Mouse (Mus musculus) CH12.LX (cell line): ENCODE measurements around the gene Synpo2. TPM values are rescaled to one million over a fixed set of nuclear protein-coding genes. Genes with fewer than 3 reads are reported as not detected.

Experiments used
- DNase-seq: peaks from one replicate; pipeline ENCODE4 v3.0.0-alpha.2; 2013; ENCODE audit errors: extremely low read depth
- H3K27ac ChIP-seq: 2 replicates; pipeline ENCODE4 v1.5.1; 2012; ENCODE audit warnings: low read depth, mild to moderate bottlenecking, control low read depth, moderate library complexity; ENCODE audit not compliant: insufficient read depth
- H3K27me3 ChIP-seq: replicated peaks from 2 replicates; pipeline ENCODE3; 2012; ENCODE audit warnings: inconsistent platforms
- H3K36me3 ChIP-seq, 2 experiments: replicated peaks in 1 of 2; 2 replicates each; pipeline versions ENCODE3 to v1.6.1; 2012; ENCODE audit warnings: inconsistent platforms in 1 of 2, low read length in 1 of 2, mild to moderate bottlenecking in 1 of 2, mixed read lengths in 1 of 2, moderate library complexity in 1 of 2; ENCODE audit not compliant: control insufficient read depth in 1 of 2, insufficient read depth in 1 of 2
- H3K4me1 ChIP-seq, 2 experiments: 2 replicates each; pipeline ENCODE4 v1.6.1; 2012; ENCODE audit warnings: inconsistent platforms in 1 of 2, moderate library complexity in 1 of 2; ENCODE audit not compliant: insufficient read depth in 2 of 2, control insufficient read depth in 1 of 2
- H3K4me2 ChIP-seq: 2 replicates; pipeline ENCODE4 v1.6.1; 2012; ENCODE audit warnings: low read depth, mild to moderate bottlenecking, control low read depth; ENCODE audit not compliant: poor library complexity, insufficient read depth, severe bottlenecking
- H3K4me3 ChIP-seq, 3 experiments: fragments of 150-350 bp in 1 of 3; sonication (generic) in 1 of 3; replicated peaks in 1 of 3; 2 replicates each; pipeline versions ENCODE3 to v1.5.1; 2011 to 2012; ENCODE audit warnings: low read depth in 2 of 3, low read length in 2 of 3, mild to moderate bottlenecking in 2 of 3, moderate library complexity in 2 of 3, control low read depth in 1 of 3, improper control_type of control experiment in 1 of 3, inconsistent platforms in 1 of 3, mixed read lengths in 1 of 3; ENCODE audit not compliant: poor library complexity in 1 of 3
- H3K79me2 ChIP-seq: replicated peaks from 2 replicates; pipeline ENCODE4 v1.6.1; 2012; ENCODE audit warnings: mild to moderate bottlenecking, moderate library complexity; ENCODE audit not compliant: control insufficient read depth, poor library complexity, insufficient read depth, severe bottlenecking; ENCODE audit errors: extremely low read depth
- H3K9ac ChIP-seq: 2 replicates; pipeline ENCODE4 v1.6.1; 2012; ENCODE audit warnings: low read depth, mild to moderate bottlenecking, control low read depth, moderate library complexity; ENCODE audit not compliant: insufficient read depth
- H3K9me3 ChIP-seq: replicated peaks from 2 replicates; pipeline ENCODE3; 2012; ENCODE audit warnings: low read length, inconsistent platforms, mixed read lengths
- BHLHE40 ChIP-seq: IDR thresholded peaks from 2 replicates; pipeline ENCODE4 v1.6.1; 2011; ENCODE audit warnings: mild to moderate bottlenecking, low read depth, low read length, improper control_type of control experiment
- CHD2 ChIP-seq: IDR thresholded peaks from 2 replicates; pipeline ENCODE4 v1.6.1; 2011; ENCODE audit warnings: low read length, improper control_type of control experiment
- CTCF ChIP-seq, 2 experiments: IDR thresholded peaks in 1 of 2; conservative IDR thresholded peaks in 1 of 2; 2 replicates each; pipeline ENCODE4 v1.5.1; 2011 to 2012; ENCODE audit warnings: low read depth in 2 of 2, low read length in 2 of 2, improper control_type of control experiment in 1 of 2, inconsistent platforms in 1 of 2, mild to moderate bottlenecking in 1 of 2, moderate library complexity in 1 of 2
- ELF1 ChIP-seq: IDR thresholded peaks from 2 replicates; pipeline ENCODE4 v1.6.1; 2014; ENCODE audit warnings: low read depth, mild to moderate bottlenecking, inconsistent platforms, low read length, improper control_type of control experiment
- ETS1 ChIP-seq: conservative IDR thresholded peaks from 2 replicates; pipeline ENCODE4 v1.6.1; 2012; ENCODE audit warnings: low read depth, mild to moderate bottlenecking, inconsistent platforms, low read length, improper control_type of control experiment, moderate library complexity
- GABPA ChIP-seq: IDR thresholded peaks from 2 replicates; pipeline ENCODE4 v1.6.1; 2012; ENCODE audit warnings: low read depth, low read length, improper control_type of control experiment, inconsistent platforms; ENCODE audit not compliant: insufficient replicate concordance
- HCFC1 ChIP-seq: IDR thresholded peaks from 2 replicates; pipeline ENCODE4 v1.6.1; 2012; ENCODE audit warnings: low read depth, mild to moderate bottlenecking, inconsistent platforms, low read length, improper control_type of control experiment
- IRF4 ChIP-seq: IDR thresholded peaks from 2 replicates; pipeline ENCODE4 v1.6.1; 2014; ENCODE audit warnings: low read depth, mild to moderate bottlenecking, inconsistent platforms, low read length, improper control_type of control experiment
- JUN ChIP-seq: IDR thresholded peaks from 2 replicates; pipeline ENCODE4 v1.6.1; 2011; ENCODE audit warnings: low read depth, mild to moderate bottlenecking, low read length, improper control_type of control experiment, moderate library complexity; ENCODE audit not compliant: insufficient read depth
- KAT2A ChIP-seq: IDR thresholded peaks from 2 replicates; pipeline ENCODE4 v1.6.1; 2012; ENCODE audit warnings: low read length, improper control_type of control experiment, inconsistent platforms; ENCODE audit not compliant: insufficient replicate concordance
- MAFK ChIP-seq: IDR thresholded peaks from 2 replicates; pipeline ENCODE4 v1.6.1; 2011; ENCODE audit warnings: low read length, improper control_type of control experiment; ENCODE audit not compliant: insufficient replicate concordance
- MAX ChIP-seq: IDR thresholded peaks from 2 replicates; pipeline ENCODE4 v1.6.1; 2011; ENCODE audit warnings: low read length, improper control_type of control experiment
- NELFE ChIP-seq: IDR thresholded peaks from 2 replicates; pipeline ENCODE4 v1.6.1; 2011; ENCODE audit warnings: low read depth, low read length, improper control_type of control experiment
- NRF1 ChIP-seq: IDR thresholded peaks from 2 replicates; pipeline ENCODE4 v1.6.1; 2014; ENCODE audit warnings: low read depth, mild to moderate bottlenecking, inconsistent platforms, low read length, improper control_type of control experiment, moderate library complexity
- POLR2AphosphoS2 ChIP-seq: IDR thresholded peaks from 2 replicates; pipeline ENCODE4 v1.6.1; 2011; ENCODE audit warnings: low read depth, low read length, improper control_type of control experiment
- RAD21 ChIP-seq: IDR thresholded peaks from 2 replicates; pipeline ENCODE4 v1.6.1; 2011; ENCODE audit warnings: low read depth, mild to moderate bottlenecking, low read length, improper control_type of control experiment, moderate library complexity
- TCF12 ChIP-seq: IDR thresholded peaks from 2 replicates; pipeline ENCODE4 v1.6.1; 2014; ENCODE audit warnings: low read depth, mild to moderate bottlenecking, inconsistent platforms, low read length, improper control_type of control experiment
- UBTF ChIP-seq: IDR thresholded peaks from 2 replicates; pipeline ENCODE4 v1.6.1; 2012; ENCODE audit warnings: low read depth, mild to moderate bottlenecking, inconsistent platforms, low read length, improper control_type of control experiment, moderate library complexity
- USF1 ChIP-seq: IDR thresholded peaks from 2 replicates; pipeline ENCODE4 v1.6.1; 2014; ENCODE audit warnings: low read depth, mild to moderate bottlenecking, inconsistent platforms, low read length, improper control_type of control experiment
- USF2 ChIP-seq: conservative IDR thresholded peaks from 2 replicates; pipeline ENCODE4 v1.6.1; 2011; ENCODE audit warnings: low read depth, low read length, improper control_type of control experiment
- ZC3H11A ChIP-seq: IDR thresholded peaks from 2 replicates; pipeline ENCODE4 v1.6.1; 2012; ENCODE audit warnings: low read depth, mild to moderate bottlenecking, inconsistent platforms, low read length, improper control_type of control experiment
- ZKSCAN1 ChIP-seq: IDR thresholded peaks from 2 replicates; pipeline ENCODE4 v1.6.1; 2012; ENCODE audit warnings: low read depth, inconsistent platforms, low read length, improper control_type of control experiment, borderline replicate concordance
- ZNF384 ChIP-seq: IDR thresholded peaks from 2 replicates; pipeline ENCODE4 v1.6.1; 2012; ENCODE audit warnings: low read depth, low read length, improper control_type of control experiment, inconsistent platforms
- dilution Hi-C: fragments of 300-500 bp; cut with MboI; formaldehyde crosslinking; loops from 2 replicates; pipeline ENCODE4 v1.14.3; 2020; ENCODE audit warnings: low sequenced_read_pairs; ENCODE audit not compliant: extremely low pct_unique_long_range_greater_than_20kb, extremely low pct_ligation_motif_present
- in situ Hi-C: fragments of 300-500 bp; cut with MboI; formaldehyde crosslinking; loops from 3 replicates; pipeline ENCODE4 v1.14.3; 2019; ENCODE audit warnings: low sequenced_read_pairs, low pct_ligation_motif_present, low pct_unique_long_range_greater_than_20kb, mixed read lengths
- polyA plus RNA-seq: library from polyadenylated mRNA; unstranded; fragments of >175 nt; gene quantifications from 2 replicates; pipeline ENCODE4 v1.2.1, GENCODE M21; 2012; ENCODE audit warnings: low read depth; ENCODE audit not compliant: insufficient read length
- total RNA-seq, 2 experiments: library from RNA; depleted of rRNA; stranded (reverse); fragments of 300-350 nt in 1 of 2; fragments of >200 nt in 1 of 2; gene quantifications; 2 replicates each; pipeline ENCODE4 v1.2.3; 2012 to 2014

Gene Synpo2
- total and polyA plus RNA-seq, 3 experiments, result 0.13 to 1.1 (median 0.13) TPM

- H3K27me3 ChIP-seq, result no peaks in the 10 kb centered on the region
- peaks cover 3 to 5% of the 10 kb centered on the region in 2 experiments; a peak in 3 of 4 replicates for H3K4me1 ChIP-seq
- no peaks in the 10 kb centered on the region for H3K9me3 ChIP-seq
- dilution Hi-C loops, result no loop called here
- TF ChIP-seq MAFK, result no peak
- no peak for TF ChIP-seq ETS1
- TF ChIP-seq KAT2A, result no peak
- no peak for TF ChIP-seq NRF1
- no peak for TF ChIP-seq USF1
- no peak for TF ChIP-seq GABPA
- no peak for TF ChIP-seq BHLHE40
- TF ChIP-seq ZNF384, result no peak
- TF ChIP-seq NELFE, result no peak
- no peak for TF ChIP-seq CHD2
- no peak for TF ChIP-seq ZC3H11A
- no peak for TF ChIP-seq IRF4
- no peak for TF ChIP-seq POLR2AphosphoS2
- no peak for TF ChIP-seq RAD21
- TF ChIP-seq, all 38 proteins: peak for 0
- Histone ChIP-seq H3K79me2 (no peaks in the 10 kb centered on the region), H3K4me3 (no peak overlapping the region), H3K36me3 (no peaks in the 10 kb centered on the region), H3K27ac (no peak overlapping the region), H3K4me2 (no peak overlapping the region), H3K9ac (no peak overlapping the region)
- in situ Hi-C loops, result no loop called here
- DNase-seq, result no peak
Measured at GRCm38 (mm10) chr3:123141069-123141468, 94.9 kb downstream of the Synpo2 start.

DNA sequence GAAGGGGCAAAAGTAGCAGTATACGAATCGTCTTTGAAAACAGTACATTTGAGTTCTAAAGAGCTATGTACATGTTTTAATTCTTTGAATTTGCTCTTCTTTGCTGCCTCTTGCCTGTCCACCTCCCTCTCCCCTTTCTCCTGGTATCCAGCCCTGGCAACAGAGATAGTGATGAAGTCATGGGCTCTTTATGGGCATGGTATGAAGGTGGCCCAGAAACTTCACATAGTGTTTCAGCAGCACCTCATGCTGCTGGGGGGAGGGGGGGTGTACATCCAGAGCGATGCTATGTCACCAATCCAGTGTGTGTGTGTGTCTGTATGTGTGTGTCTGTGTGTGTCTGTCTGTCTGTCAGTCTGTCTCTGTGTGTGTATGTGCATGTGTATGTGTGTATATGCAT, 95.8 kb downstream of the Synpo2 start:
- Histone ChIP-seq H3K4me3 (no peak overlapping the region), H3K4me1 (peaks cover 3 to 5% of the 10 kb centered on the region in 2 experiments; a peak in 3 of 4 replicates), H3K4me2 (no peak overlapping the region), H3K79me2 (no peaks in the 10 kb centered on the region), H3K9ac (no peak overlapping the region), H3K27me3 (no peaks in the 10 kb centered on the region), H3K27ac (no peak overlapping the region), H3K36me3 (no peaks in the 10 kb centered on the region), H3K9me3 (no peaks in the 10 kb centered on the region)
- in situ Hi-C loops, result no loop called here
- DNase-seq, result no peak
- dilution Hi-C loops, result no loop called here
- no peak for TF ChIP-seq TCF12

DNA sequence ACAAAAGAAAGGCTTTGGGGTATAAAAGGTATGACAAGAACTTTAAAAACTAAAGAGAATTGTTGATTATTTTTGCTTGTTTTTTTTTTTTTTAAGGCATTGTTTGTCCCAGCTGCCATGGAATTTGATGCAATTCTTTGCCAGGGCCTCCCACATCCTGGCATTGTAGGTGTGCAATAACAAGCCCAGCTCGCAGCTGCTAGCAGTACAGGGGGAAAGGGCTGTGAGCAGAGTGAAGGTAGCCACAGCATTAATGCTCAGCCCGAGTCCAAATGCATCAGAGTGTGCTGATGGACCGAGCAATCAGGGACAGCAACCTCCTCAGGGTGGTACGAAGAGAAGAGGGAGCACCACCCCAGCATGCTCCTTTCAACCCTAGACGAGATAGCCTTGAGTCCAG, 96.3 kb downstream of the Synpo2 start:
- in situ Hi-C loops (no loop called here), dilution Hi-C loops (no loop called here)
- H3K36me3 ChIP-seq, result no peaks in the 10 kb centered on the region
- DNase-seq, result no peak
- H3K4me1 ChIP-seq, result peaks cover 3 to 5% of the 10 kb centered on the region in 2 experiments; a peak in 3 of 4 replicates
- no peak overlapping the region for H3K4me2 ChIP-seq
- H3K27me3 ChIP-seq, result no peaks in the 10 kb centered on the region
- no peaks in the 10 kb centered on the region for H3K9me3 ChIP-seq
- TF ChIP-seq ETS1, result no peak
- TF ChIP-seq USF2, result no peak
- no peak for TF ChIP-seq ELF1
- TF ChIP-seq KAT2A, result no peak
- no peak for TF ChIP-seq JUN
- TF ChIP-seq TCF12, result no peak
- no peak for TF ChIP-seq CTCF (conservative IDR thresholded peaks at IDR 0.05 in 1 of 2, IDR thresholded peaks at IDR 0.05 in 1 of 2; ENCODE audit: low read depth in 2 of 2, low read length in 2 of 2)
- no peak for TF ChIP-seq HCFC1
- TF ChIP-seq BHLHE40, result no peak
- TF ChIP-seq ZKSCAN1, result no peak
- no peak for TF ChIP-seq ZNF384
- TF ChIP-seq MAX, result no peak
- no peak for TF ChIP-seq UBTF
- TF ChIP-seq, all 38 proteins: peak for 0
- H3K79me2 ChIP-seq, result no peaks in the 10 kb centered on the region
- H3K27ac ChIP-seq, result no peak overlapping the region
- no peak overlapping the region for H3K4me3 ChIP-seq
- H3K9ac ChIP-seq, result no peak overlapping the region
